Mouse (Mus musculus) B cell, adult 62 days (primary cell): ENCODE data around the gene Dpp8. TPM values are rescaled to one million over a fixed set of nuclear protein-coding genes. Genes with fewer than 3 reads are reported as not detected.

Experiments used
- total RNA-seq: library from RNA; stranded (reverse); gene quantifications from 4 replicates; pipeline ENCODE4 v1.2.4, GENCODE M21; 2023

The Dpp8 gene
- total RNA-seq = 88.0 to 92.5 TPM (median 89.7 TPM) in 4 replicates

GRCm38 (mm10) chr9:65032269-65033108 lies at the start of gene Dpp8:
Dpp8 (plus strand) TSS chr9:65032414.

GRCm38 (mm10) chr9:65020991-65021886 lies 11.0 kb upstream of the Dpp8 start, which contains the start of gene Hacd3:
Hacd3 (minus strand) TSS chr9:65021693.

GRCm38 (mm10) chr9:65100991-65101685 lies 68.9 kb downstream of the Dpp8 start, which contains the start of gene Igdcc4:
Igdcc4 (plus strand) TSS chr9:65101486.

Other genes with a start within 250 kb of the Dpp8 start
- gene Dennd4a, start 221.1 kb upstream of the Dpp8 start, total RNA-seq = 267 to 290 TPM (median 279 TPM) in 4 replicates
- not detected in 4 replicates for gene Slc24a1, start 80.8 kb upstream of the Dpp8 start, total RNA-seq
- gene Ints14, start 71.5 kb upstream of the Dpp8 start, total RNA-seq = 31.2 to 32.5 TPM (median 31.5 TPM) in 4 replicates
- 17.8 to 21.5 TPM (median 19.7 TPM) in 4 replicates for gene Hacd3, start 10.7 kb upstream of the Dpp8 start, total RNA-seq
- gene Igdcc4, start 69.1 kb downstream of the Dpp8 start, total RNA-seq = 0.16 to 1.5 TPM (median 0.77 TPM) in 4 replicates
- not detected in 4 replicates for gene Igdcc3, start 108.8 kb downstream of the Dpp8 start, total RNA-seq
- 5.0 to 5.8 TPM (median 5.4 TPM) in 4 replicates for gene Parp16, start 162.9 kb downstream of the Dpp8 start, total RNA-seq
- not detected in 4 replicates for gene Cilp, start 232.8 kb downstream of the Dpp8 start, total RNA-seq